Mouse (Mus musculus) heart, embryonic 10.5 days (tissue): Measurements from ENCODE around the gene Kank2. TPM values are rescaled to one million over a fixed set of nuclear protein-coding genes. Genes with fewer than 3 reads are reported as not detected.

Experiments
- DNase-seq: peaks from one replicate; pipeline ENCODE4 v3.0.0-alpha.2; 2017; ENCODE audit warnings: low spot score
- H3K27ac ChIP-seq: fragments of 300-500 bp; sonication (generic); 2 replicates; pipeline ENCODE4 v1.5.1; 2016; ENCODE audit warnings: mild to moderate bottlenecking
- H3K27me3 ChIP-seq: fragments of 300-500 bp; sonication (generic); 2 replicates; pipeline ENCODE4 v1.6.1; 2016; ENCODE audit warnings: mild to moderate bottlenecking; ENCODE audit not compliant: poor library complexity, insufficient read depth, severe bottlenecking
- H3K36me3 ChIP-seq: fragments of 300-500 bp; sonication (generic); 2 replicates; pipeline ENCODE4 v1.6.1; 2016; ENCODE audit warnings: mild to moderate bottlenecking, moderate library complexity
- H3K4me1 ChIP-seq: fragments of 300-500 bp; sonication (generic); 2 replicates; pipeline ENCODE4 v1.6.1; 2016; ENCODE audit warnings: mild to moderate bottlenecking
- H3K4me3 ChIP-seq: fragments of 300-500 bp; sonication (generic); 2 replicates; pipeline ENCODE4 v1.5.1; 2016; ENCODE audit warnings: mild to moderate bottlenecking, moderate library complexity
- H3K9me3 ChIP-seq: fragments of 300-500 bp; sonication (generic); 2 replicates; pipeline ENCODE4 v1.6.1; 2016; ENCODE audit warnings: mild to moderate bottlenecking, moderate library complexity
- WGBS: fragments of 180-500 bp; shearing (Covaris S2); methylation state at CpG from one replicate; pipeline ENCODE4 v1.1.7; 2016; 5-methylcytosine and 5-hydroxymethylcytosine counted together
- polyA plus RNA-seq: library from polyadenylated mRNA; unstranded; fragments of >200 nt; fragmentation: Nextera tagmentation; extraction: Ambion mirVana; gene quantifications from 2 replicates; pipeline ENCODE4 v1.2.1, GENCODE M21; 2016

Gene Kank2
- 16.4 and 16.9 TPM in 2 replicates for polyA plus RNA-seq

DNA sequence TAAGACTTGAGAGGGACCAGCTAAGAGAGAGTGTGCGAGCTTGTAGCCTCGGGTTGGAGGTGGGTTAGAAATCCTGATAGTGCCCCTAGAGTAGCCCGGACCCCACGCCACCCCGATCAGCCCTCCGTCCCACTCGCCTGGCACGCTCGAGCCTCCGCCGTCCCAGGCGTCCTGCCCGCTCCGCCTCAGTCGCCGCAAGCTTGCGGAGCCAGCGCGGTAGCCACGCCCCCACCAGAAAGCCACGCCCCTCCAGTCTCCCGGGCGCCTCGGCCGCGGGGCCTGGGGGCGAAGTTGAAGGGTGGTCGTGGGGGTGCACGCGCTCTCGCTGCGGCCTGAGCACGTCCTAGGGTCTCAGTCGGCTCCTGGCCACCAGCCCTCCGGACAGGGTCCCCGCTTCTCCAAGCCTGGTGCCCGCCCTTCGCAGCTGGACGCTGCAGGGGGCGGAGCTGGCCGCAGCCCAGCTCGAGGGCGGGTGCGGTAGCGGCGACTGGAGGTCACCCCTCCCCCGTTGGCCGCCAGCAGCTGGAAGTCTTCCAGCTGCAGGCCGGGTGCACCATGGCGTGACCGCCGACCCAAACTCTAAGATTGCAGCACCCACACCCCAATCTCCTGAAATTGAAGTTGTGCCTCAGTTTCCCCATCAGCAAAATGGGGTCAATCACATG lies at the start of gene Kank2:
Kank2 (minus strand) TSS at position 400 of the 665 bp plus-strand sequence.
- under 1% methylated on average over 52 of the region's 52 CpGs for WGBS
- Histone ChIP-seq H3K27ac (peak within 1 kb of the TSS; percentile 94), H3K27me3 (no peaks in the 10 kb centered on the region), H3K4me1 (peaks cover 47% of the 10 kb centered on the region), H3K4me3 (peak within 1 kb of the TSS; percentile 78), H3K36me3 (peaks cover 53% of the 10 kb centered on the region), H3K9me3 (no peaks in the 10 kb centered on the region)
- DNase-seq: peak; percentile 91

DNA sequence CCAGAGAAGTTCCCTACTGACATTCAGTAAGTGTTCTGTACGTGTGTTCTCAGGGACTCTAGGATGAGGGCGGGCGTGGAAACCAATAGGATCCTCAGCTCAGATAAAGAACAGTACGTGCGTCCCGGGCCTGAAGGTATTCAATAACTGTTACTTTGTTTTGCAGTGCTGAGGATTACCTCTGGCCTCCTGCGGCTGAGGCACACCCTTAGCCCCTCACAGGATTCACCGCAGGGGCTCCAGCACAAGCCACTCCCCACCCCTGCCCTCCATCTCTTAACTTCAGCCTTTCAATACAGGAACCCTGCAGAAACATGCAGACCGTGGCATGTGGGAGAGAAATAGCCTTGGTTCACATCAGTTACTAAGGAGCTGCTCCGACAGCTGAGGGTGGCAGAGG lies 49.4 kb upstream of the Kank2 start:
- Histone ChIP-seq H3K9me3 (no peaks in the 10 kb centered on the region), H3K36me3 (peaks cover 31% of the 10 kb centered on the region), H3K4me1 (peaks cover 68% of the 10 kb centered on the region), H3K27ac (peak overlapping the region; percentile 90), H3K4me3 (peak overlapping the region; percentile 53; the same call in 1 of the 2 replicates), H3K27me3 (no peaks in the 10 kb centered on the region)
- 28% methylated on average over 10 of the region's 10 CpGs for WGBS
- DNase-seq: no peak

DNA sequence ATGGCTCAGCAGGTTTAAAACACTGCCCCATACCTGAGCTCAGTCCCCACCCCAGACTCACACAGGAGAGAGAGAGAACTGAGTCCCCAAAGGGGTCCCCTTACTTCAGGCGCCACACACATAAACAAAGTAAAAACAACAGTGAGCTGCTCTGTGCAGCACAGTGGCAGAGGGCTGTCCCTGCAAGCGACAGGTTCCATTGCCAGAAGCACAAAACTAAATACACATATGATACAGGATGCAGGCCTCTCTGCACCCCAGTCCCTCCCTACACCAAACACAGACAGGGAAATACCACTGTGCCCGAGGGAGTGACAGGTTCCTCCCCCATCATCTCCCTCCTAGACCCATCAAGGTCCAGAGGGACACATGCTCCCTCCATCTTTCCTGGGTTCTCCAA lies 48.9 kb upstream of the Kank2 start:
- WGBS: 15% methylated on average over 3 of the region's 3 CpGs
- Histone ChIP-seq H3K4me3 (peak overlapping the region; percentile 53), H3K36me3 (peaks cover 36% of the 10 kb centered on the region), H3K27me3 (no peaks in the 10 kb centered on the region), H3K9me3 (no peaks in the 10 kb centered on the region), H3K27ac (peak overlapping the region; percentile 90), H3K4me1 (peaks cover 69% of the 10 kb centered on the region)
- DNase-seq: no peak

DNA sequence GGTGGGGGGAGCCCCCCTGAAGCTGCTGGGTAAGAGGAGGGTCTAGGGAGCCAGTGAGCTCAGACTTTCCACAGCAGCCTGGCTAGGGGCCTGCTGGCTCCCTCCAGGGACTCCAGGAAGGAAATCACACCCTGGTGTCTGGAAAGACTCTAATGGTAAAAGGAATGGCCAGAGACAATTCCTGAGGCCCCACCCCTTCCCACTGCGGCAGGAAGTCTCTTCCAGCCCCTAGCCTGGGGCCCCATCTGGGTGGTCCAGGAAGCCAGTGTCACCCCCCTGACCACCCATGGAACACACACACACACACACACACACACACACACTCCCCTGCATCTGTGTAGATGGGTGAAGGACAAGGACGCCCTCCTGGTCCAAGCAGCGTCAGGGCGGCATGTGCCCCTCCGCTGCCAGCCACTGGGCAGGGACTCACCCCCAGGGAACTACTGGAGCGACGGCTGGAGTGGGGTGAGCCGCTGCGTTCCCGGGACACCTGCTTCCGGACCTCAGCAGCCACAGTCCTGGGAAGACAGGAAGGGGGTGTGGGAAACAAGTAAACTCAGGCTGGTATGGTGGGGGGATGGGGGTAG lies 48.3 kb upstream of the Kank2 start:
- H3K4me1 ChIP-seq: peaks cover 69% of the 10 kb centered on the region
- DNase-seq: peak; percentile 86

DNA sequence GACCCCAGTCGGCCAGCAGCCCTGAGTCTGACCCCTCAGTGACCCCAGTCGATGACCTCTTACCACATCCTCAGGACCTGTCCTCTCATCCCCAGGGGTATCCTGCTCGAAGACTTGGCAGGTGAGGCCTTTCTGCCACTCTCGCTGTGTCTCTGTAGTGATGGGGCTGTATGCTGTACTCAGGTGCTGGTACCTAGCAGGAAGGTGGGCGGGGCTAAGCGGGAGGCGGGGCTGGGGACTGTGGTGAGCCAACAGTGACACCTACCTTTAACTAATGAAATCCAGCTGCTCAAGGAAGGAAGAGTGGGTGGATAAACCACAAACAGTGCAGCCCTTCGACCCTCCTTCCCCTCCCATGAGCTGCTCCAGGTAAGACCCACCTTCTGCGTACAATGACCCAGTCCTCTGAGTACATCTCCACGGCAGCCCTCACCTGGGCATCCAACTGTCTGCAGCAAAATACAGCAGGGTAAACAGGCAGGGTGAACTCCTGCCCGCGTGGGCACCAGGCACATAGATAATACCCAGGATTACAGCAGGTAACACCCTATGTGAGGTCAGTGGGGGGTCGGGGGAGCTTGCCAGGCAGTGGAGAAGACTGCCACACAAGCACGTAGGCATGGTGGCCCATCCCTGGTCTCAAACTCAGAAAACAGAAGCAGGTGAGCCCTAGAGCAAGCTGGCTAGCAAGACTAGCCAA lies 47.0 kb upstream of the Kank2 start:
- Histone ChIP-seq H3K27ac (peak overlapping the region; percentile 90), H3K4me3 (no peak overlapping the region), H3K27me3 (no peaks in the 10 kb centered on the region), H3K36me3 (peaks cover 55% of the 10 kb centered on the region), H3K9me3 (no peaks in the 10 kb centered on the region), H3K4me1 (peaks cover 64% of the 10 kb centered on the region)
- 43% methylated on average over 14 of the region's 14 CpGs for whole genome bisulfite sequencing
- no peak for DNase-seq

More for the DNA sequence above, 48.3 kb upstream of the Kank2 start:
- no peaks in the 10 kb centered on the region for H3K9me3 ChIP-seq
- H3K27me3 ChIP-seq: no peaks in the 10 kb centered on the region
- peaks cover 42% of the 10 kb centered on the region for H3K36me3 ChIP-seq
- WGBS: 8% methylated on average over 11 of the region's 11 CpGs
- H3K27ac ChIP-seq: peak overlapping the region; percentile 90
- peak overlapping the region; percentile 53 for H3K4me3 ChIP-seq

DNA sequence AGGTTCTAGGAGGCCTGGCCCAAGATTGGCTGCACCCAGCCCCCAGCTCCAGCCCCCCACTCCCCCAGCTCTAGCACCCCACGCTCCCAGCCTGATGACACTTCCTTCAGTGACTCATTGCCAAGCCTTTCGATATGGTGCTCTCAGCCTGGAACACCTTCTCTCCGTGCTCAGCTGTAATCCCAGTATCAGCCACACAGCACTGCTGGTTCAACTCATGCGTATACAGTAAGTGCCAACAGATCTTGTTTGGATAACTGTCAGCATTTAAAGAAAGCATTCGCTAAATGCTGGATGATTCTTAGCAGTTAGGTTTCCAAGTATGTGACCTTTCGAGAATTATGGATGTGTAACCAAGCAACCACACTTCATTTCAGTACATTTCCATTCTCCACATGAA lies 44.5 kb upstream of the Kank2 start:
- WGBS: 72% methylated on average over 6 of the region's 6 CpGs
- peak overlapping the region; percentile 64; the same call in 1 of the 2 replicates for H3K27ac ChIP-seq
- no peak for DNase-seq
- H3K27me3 ChIP-seq: no peaks in the 10 kb centered on the region
- H3K4me1 ChIP-seq: peaks cover 48% of the 10 kb centered on the region
- H3K36me3 ChIP-seq: peaks cover 77% of the 10 kb centered on the region
- H3K4me3 ChIP-seq: no peak overlapping the region
- H3K9me3 ChIP-seq: no peaks in the 10 kb centered on the region

DNA sequence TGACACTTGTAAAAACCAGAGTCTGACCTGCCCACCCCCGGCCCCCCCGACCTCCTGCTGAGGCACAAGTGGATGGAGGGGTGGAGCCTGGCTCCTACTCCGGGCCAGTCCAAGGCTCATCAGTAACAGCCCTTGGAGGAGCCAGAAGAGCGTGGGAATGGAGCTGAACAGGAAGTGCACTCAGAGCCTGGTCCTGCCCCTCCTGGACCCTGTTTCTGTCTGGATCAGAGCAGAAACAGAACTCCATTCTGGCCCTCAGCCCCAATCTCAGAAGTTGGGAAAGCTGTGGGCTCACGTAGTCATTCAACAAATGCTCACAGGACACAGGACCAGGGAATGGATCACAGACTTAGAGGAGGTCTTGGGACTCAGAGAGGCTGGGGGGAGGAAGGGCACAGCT lies 43.8 kb upstream of the Kank2 start:
- Histone ChIP-seq H3K27ac (peak overlapping the region; percentile 64; the same call in 1 of the 2 replicates), H3K9me3 (no peaks in the 10 kb centered on the region), H3K4me3 (no peak overlapping the region), H3K27me3 (no peaks in the 10 kb centered on the region), H3K36me3 (peaks cover 83% of the 10 kb centered on the region), H3K4me1 (peaks cover 41% of the 10 kb centered on the region)
- DNase-seq: no peak
- 36% methylated on average over 5 of the region's 5 CpGs for WGBS

DNA sequence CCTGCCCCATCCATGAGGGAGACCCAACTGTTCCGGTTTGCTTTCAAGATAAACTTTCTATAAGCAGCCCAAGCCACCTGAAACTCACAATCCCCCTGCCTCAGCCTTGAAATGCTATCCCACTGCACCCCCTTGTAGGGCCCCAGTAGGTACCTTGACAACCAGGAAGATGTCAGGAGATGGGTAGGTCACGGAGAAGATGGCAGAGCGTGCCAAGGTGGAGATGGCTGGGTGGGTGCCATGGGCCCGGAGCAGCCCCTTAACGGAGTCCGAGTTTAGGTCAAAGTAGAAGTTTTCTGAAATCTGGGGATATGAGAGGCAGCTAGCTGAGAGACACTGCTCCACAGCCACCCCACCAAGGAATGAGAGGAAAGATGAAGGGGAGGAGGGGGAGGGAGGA lies 42.8 kb upstream of the Kank2 start:
- H3K36me3 ChIP-seq: peaks cover 94% of the 10 kb centered on the region
- DNase-seq: no peak
- H3K4me1 ChIP-seq: peaks cover 30% of the 10 kb centered on the region
- no peak overlapping the region for H3K4me3 ChIP-seq
- no peak overlapping the region for H3K27ac ChIP-seq
- no peaks in the 10 kb centered on the region for H3K9me3 ChIP-seq
- WGBS: 90% methylated on average over 6 of the region's 6 CpGs
- no peaks in the 10 kb centered on the region for H3K27me3 ChIP-seq

DNA sequence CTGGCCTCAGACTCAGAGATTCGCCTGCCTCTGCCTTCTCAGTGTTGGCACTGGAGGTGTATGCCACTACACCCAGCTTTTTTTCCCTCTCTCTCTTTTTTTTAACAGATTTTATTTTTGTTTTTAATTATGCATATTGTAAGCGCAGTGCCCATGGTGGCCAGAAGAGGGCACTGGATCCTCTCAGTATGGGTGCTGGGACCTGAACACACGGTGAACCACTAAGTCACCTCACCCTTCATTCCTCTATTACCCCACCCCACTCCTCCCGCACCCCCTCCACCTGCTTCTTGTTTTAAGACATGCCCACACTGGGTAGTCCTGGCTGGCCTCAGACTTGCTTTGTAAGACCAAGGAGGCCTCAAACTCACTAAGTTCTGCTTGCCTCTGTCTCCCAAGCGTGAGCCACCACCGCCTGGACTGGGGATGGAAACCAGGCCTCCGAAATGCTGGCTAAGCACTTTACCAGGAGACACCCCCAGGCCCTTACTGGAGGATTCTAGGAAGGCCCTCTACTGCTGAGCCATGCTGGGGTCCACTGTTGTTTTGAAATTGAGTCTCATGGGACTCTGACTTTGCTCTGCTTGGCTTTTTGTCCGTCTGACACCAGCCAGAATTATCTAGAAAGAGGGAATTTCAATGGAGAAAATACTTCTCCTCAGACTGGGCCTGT lies 41.7 kb upstream of the Kank2 start:
- Histone ChIP-seq H3K9me3 (no peaks in the 10 kb centered on the region), H3K4me1 (peaks cover 21% of the 10 kb centered on the region), H3K4me3 (no peak overlapping the region), H3K36me3 (peaks cover 95% of the 10 kb centered on the region), H3K27me3 (no peaks in the 10 kb centered on the region), H3K27ac (peak overlapping the region; percentile 44; the same call in 1 of the 2 replicates)
- 55% methylated on average over 8 of the region's 8 CpGs for WGBS
- no peak for DNase-seq

DNA sequence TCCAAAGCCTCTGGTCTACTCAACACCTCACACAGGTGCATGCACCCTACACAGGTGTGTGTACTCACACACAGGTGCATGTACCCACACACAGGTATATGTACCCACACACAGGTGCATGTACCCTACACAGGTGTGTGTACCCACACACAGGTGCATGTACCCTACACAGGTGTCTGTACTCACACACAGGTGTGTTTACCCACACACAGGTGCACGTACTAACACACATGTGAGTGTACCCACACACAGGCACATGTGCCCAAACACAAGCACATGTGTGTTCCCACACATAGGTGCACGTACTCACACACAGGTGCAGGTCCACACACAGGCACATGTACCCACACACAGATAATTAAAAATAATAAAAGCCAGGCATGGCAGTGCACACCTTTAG lies 39.1 kb upstream of the Kank2 start:
- Histone ChIP-seq H3K4me3 (no peak overlapping the region), H3K4me1 (peaks cover 8% of the 10 kb centered on the region), H3K27ac (no peak overlapping the region), H3K9me3 (no peaks in the 10 kb centered on the region), H3K36me3 (peaks cover 93% of the 10 kb centered on the region), H3K27me3 (no peaks in the 10 kb centered on the region)
- no peak for DNase-seq
- 87% methylated on average over 2 of the region's 2 CpGs for WGBS

DNA sequence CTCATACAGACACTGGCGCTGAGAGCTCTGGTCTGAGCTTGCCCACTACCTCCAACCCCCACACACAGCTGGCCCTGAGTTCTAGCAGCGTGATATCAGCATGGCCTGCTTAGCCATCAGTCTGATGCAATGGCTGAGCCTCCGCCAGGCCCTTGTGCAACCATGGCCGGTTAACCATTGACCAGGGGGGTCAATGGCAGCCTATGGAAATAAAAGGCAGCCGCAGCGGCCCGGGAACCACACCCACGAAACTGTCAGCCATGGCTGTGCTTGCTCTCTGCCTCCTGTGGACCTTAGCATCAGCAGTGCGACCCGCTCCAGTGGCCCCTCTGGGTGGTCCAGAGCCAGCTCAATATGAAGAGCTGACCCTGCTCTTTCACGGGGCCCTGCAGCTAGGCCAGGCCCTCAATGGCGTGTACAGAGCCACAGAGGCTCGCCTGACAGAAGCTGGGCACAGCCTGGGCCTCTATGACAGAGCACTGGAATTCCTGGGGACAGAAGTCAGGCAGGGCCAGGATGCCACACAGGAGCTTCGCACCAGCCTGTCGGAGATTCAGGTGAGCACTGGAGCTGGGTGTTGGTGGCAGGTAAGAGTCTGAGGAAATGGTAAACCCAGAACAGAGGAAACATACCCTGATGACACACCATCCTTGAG lies 36.8 kb upstream of the Kank2 start, which contains the start of gene Angptl8:
Angptl8 (plus strand) TSS at position 253 of the 655 bp plus-strand sequence.
- no peaks in the 10 kb centered on the region for H3K4me1 ChIP-seq
- H3K4me3 ChIP-seq: no peak within 1 kb of the TSS
- WGBS: 87% methylated on average over 15 of the region's 15 CpGs
- H3K9me3 ChIP-seq: no peaks in the 10 kb centered on the region
- no peak for DNase-seq
- H3K36me3 ChIP-seq: peaks cover 93% of the 10 kb centered on the region
- no peaks in the 10 kb centered on the region for H3K27me3 ChIP-seq
- H3K27ac ChIP-seq: no peak within 1 kb of the TSS

DNA sequence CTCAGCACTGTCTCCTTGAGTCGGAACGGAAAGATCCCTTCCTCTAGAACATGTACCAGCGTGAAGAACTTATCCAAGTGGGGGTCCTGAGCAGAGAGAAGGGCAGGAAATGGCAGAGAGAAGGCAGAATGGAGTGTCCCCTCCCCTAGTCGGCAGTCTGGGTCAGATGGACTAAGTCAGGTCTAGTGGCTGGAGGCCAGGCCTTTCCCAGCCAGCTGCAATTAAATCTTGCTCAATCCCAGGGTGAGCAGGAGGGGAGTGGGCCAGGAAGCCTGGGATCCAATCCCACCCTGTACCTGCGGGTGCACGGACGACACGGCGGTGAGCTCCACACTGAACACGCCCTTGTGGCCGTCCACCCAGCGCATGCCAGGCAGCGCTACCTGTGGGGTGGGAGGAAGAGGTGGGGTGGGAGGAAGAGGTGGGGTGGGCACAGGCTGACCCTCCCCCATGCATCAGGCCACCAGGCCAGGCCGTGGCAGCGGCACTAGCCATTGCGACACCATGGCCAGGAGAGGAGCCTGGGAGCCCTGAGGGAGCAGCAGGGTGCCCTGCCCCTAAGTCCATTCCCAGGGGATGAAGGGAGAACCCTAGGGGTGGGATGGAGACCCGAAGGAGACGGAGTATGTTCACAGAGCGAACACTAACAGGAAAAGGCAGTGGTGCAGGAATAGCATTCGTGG lies 33.2 kb upstream of the Kank2 start:
- no peaks in the 10 kb centered on the region for H3K27me3 ChIP-seq
- no peak overlapping the region for H3K4me3 ChIP-seq
- 87% methylated on average over 20 of the region's 20 CpGs for WGBS
- no peak for DNase-seq
- H3K4me1 ChIP-seq: no peaks in the 10 kb centered on the region
- H3K36me3 ChIP-seq: peaks cover 93% of the 10 kb centered on the region
- H3K27ac ChIP-seq: no peak overlapping the region
- H3K9me3 ChIP-seq: no peaks in the 10 kb centered on the region
